Mouse (Mus musculus): Measurements from ENCODE around the gene Adcy6. TPM values are rescaled to one million over a fixed set of nuclear protein-coding genes. Genes with fewer than 3 reads are reported as not detected.

Gene Adcy6
- polyA plus RNA-seq, 1 experiment from 2014 or later: 11.7 TPM

DNA sequence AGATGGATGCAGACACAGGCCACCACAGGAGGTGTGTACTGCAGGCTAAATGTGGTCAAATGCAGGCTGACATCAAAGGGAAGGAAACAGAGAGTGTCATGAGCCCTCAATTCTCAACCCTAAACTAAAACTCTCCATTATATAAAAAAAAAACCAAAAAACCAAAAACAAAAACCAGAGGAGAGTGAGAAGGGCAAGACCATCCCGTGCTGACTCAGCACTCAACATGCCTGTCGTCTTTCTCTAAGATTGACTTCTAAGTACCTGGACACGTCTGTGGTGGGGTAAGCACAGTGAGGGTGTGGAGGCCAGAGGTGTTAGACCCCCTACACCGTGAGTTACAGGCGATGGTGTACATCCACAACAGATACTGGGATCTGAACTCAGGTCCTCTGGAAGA, 63.0 kb downstream of the Adcy6 start:
- H3K9me3 ChIP-seq: no peaks in the 10 kb centered on the region
- WGBS: 92% methylated on average over 5 of the region's 5 CpGs
- ATAC-seq (ENCODE audit: insufficient number of reproducible peaks, insufficient read depth, low FRiP score, low TSS enrichment, low read depth): no peak
- H3K4me1 ChIP-seq: no peaks in the 10 kb centered on the region
- peaks cover 90% of the 10 kb centered on the region for H3K36me3 ChIP-seq
- no peak overlapping the region for H3K9ac ChIP-seq
- H3K27me3 ChIP-seq: no peaks in the 10 kb centered on the region
- H3K27ac ChIP-seq: no peak overlapping the region
- no peak overlapping the region for H3K4me3 ChIP-seq
- no peak overlapping the region for H3K4me2 ChIP-seq

- Histone ChIP-seq H3K9me3 (no peaks in the 10 kb centered on the region), H3K4me1 (no peaks in the 10 kb centered on the region), H3K27me3 (no peaks in the 10 kb centered on the region), H3K4me2 (no peak overlapping the region), H3K36me3 (peaks cover 85% of the 10 kb centered on the region), H3K4me3 (no peak overlapping the region), H3K9ac (no peak overlapping the region), H3K27ac (no peak overlapping the region)
- 92% methylated on average over 3 of the region's 3 CpGs for WGBS
- no peak for ATAC-seq (ENCODE audit: insufficient number of reproducible peaks, insufficient read depth, low FRiP score, low TSS enrichment, low read depth)
Observed at GRCm38 (mm10) chr15:98545151-98545550, 64.7 kb downstream of the Adcy6 start.

- Histone ChIP-seq H3K9me3 (no peaks in the 10 kb centered on the region), H3K4me2 (no peak overlapping the region), H3K4me3 (no peak overlapping the region), H3K36me3 (peaks cover 80% of the 10 kb centered on the region), H3K9ac (no peak overlapping the region), H3K27ac (no peak overlapping the region), H3K27me3 (no peaks in the 10 kb centered on the region), H3K4me1 (no peaks in the 10 kb centered on the region)
- ATAC-seq (ENCODE audit: insufficient number of reproducible peaks, insufficient read depth, low FRiP score, low TSS enrichment, low read depth): no peak
- 96% methylated on average over 4 of the region's 4 CpGs for WGBS
Observed at GRCm38 (mm10) chr15:98543341-98543740, 66.5 kb downstream of the Adcy6 start.

- no peak overlapping the region for H3K4me2 ChIP-seq
- H3K36me3 ChIP-seq: peaks cover 64% of the 10 kb centered on the region
Observed at GRCm38 (mm10) chr15:98541064-98541463, 68.8 kb downstream of the Adcy6 start.

More at GRCm38 (mm10) chr15:98541064-98541463, 68.8 kb downstream of the Adcy6 start:
- Histone ChIP-seq H3K27me3 (no peaks in the 10 kb centered on the region), H3K9ac (no peak overlapping the region), H3K4me3 (no peak overlapping the region), H3K27ac (no peak overlapping the region), H3K4me1 (no peaks in the 10 kb centered on the region), H3K9me3 (no peaks in the 10 kb centered on the region)
- WGBS: 89% methylated on average over 6 of the region's 6 CpGs
- no peak for ATAC-seq (ENCODE audit: insufficient number of reproducible peaks, insufficient read depth, low FRiP score, low TSS enrichment, low read depth)

Other genes starting within 250 kb of the Adcy6 start
- not detected in 2 replicates for gene Olfr283, start 229.1 kb downstream of the Adcy6 start, polyA plus RNA-seq (2015; fragmentation: Nextera tagmentation; extraction: Ambion mirVana)
- not detected in 2 replicates for gene Olfr282, start 178.9 kb downstream of the Adcy6 start, polyA plus RNA-seq (2015; fragmentation: Nextera tagmentation; extraction: Ambion mirVana)
- 0.22 TPM in 1 of 2 replicates, not detected in the other for gene Olfr281, start 157.5 kb downstream of the Adcy6 start, polyA plus RNA-seq (2015; fragmentation: Nextera tagmentation; extraction: Ambion mirVana)
- not detected in 2 replicates for gene OR5BS1P, start 140.2 kb downstream of the Adcy6 start, polyA plus RNA-seq (2015; fragmentation: Nextera tagmentation; extraction: Ambion mirVana)
- not detected in 2 replicates for gene Lalba, start 127.4 kb downstream of the Adcy6 start, polyA plus RNA-seq (2015; fragmentation: Nextera tagmentation; extraction: Ambion mirVana)
- not detected in 2 replicates for gene Olfr279, start 117.7 kb downstream of the Adcy6 start, polyA plus RNA-seq (2015; fragmentation: Nextera tagmentation; extraction: Ambion mirVana)
- gene Kansl2, start 75.8 kb downstream of the Adcy6 start, polyA plus RNA-seq (2015; fragmentation: Nextera tagmentation; extraction: Ambion mirVana): 139 and 142 TPM in 2 replicates
- 63.1 and 66.2 TPM in 2 replicates for gene Ccnt1, start 39.2 kb downstream of the Adcy6 start, polyA plus RNA-seq (2015; fragmentation: Nextera tagmentation; extraction: Ambion mirVana)
- gene 4930415O20Rik, start 39.1 kb downstream of the Adcy6 start, polyA plus RNA-seq (2015; fragmentation: Nextera tagmentation; extraction: Ambion mirVana): not detected in 2 replicates
- gene Cacnb3, start 20.8 kb upstream of the Adcy6 start, polyA plus RNA-seq (2015; fragmentation: Nextera tagmentation; extraction: Ambion mirVana): 55.6 and 55.7 TPM in 2 replicates
- 34.5 and 35.4 TPM in 2 replicates for gene Ddx23, start 52.8 kb upstream of the Adcy6 start, polyA plus RNA-seq (2015; fragmentation: Nextera tagmentation; extraction: Ambion mirVana)
- gene Rnd1, start 67.4 kb upstream of the Adcy6 start, polyA plus RNA-seq (2015; fragmentation: Nextera tagmentation; extraction: Ambion mirVana): 0.50 and 0.59 TPM in 2 replicates
- gene Ccdc65, start 98.1 kb upstream of the Adcy6 start, polyA plus RNA-seq (2015; fragmentation: Nextera tagmentation; extraction: Ambion mirVana): 0.94 and 1.3 TPM in 2 replicates
- 40.9 and 48.3 TPM in 2 replicates for gene Fkbp11, start 118.1 kb upstream of the Adcy6 start, polyA plus RNA-seq (2015; fragmentation: Nextera tagmentation; extraction: Ambion mirVana)
- gene Arf3, start 153.1 kb upstream of the Adcy6 start, polyA plus RNA-seq (2015; fragmentation: Nextera tagmentation; extraction: Ambion mirVana): 44.1 and 44.6 TPM in 2 replicates
- 4.9 and 5.3 TPM in 2 replicates for gene Wnt10b, start 168.1 kb upstream of the Adcy6 start, polyA plus RNA-seq (2015; fragmentation: Nextera tagmentation; extraction: Ambion mirVana)
- gene Wnt1, start 179.8 kb upstream of the Adcy6 start, polyA plus RNA-seq (2015; fragmentation: Nextera tagmentation; extraction: Ambion mirVana): not detected in 2 replicates
- 0.07 TPM in 1 of 2 replicates, not detected in the other for gene Ddn, start 199.4 kb upstream of the Adcy6 start, polyA plus RNA-seq (2015; fragmentation: Nextera tagmentation; extraction: Ambion mirVana)
- gene Prkag1, start 221.4 kb upstream of the Adcy6 start, polyA plus RNA-seq (2015; fragmentation: Nextera tagmentation; extraction: Ambion mirVana): 90.4 and 92.5 TPM in 2 replicates

Measured in embryonic facial prominence, embryonic 13.5 days (tissue).